Mouse (Mus musculus): Measurements from ENCODE around the gene Per2. TPM values are rescaled to one million over a fixed set of nuclear protein-coding genes. Genes with fewer than 3 reads are reported as not detected.

Gene Per2
- total and polyA plus RNA-seq, 3 experiments = 2.7 to 5.8 (median 4.7) TPM

- H3K4me1 ChIP-seq (ENCODE audit: control insufficient read depth in 1 of 2, insufficient read depth in 2 of 2) = peaks cover 9 to 25% of the 10 kb centered on the region in 2 experiments
- no peak for DNase-seq (ENCODE audit: extremely low read depth)
- TF ChIP-seq TCF12 (IDR thresholded peaks at IDR 0.05; ENCODE audit: low read depth, low read length) (no peak), USF2 (conservative IDR thresholded peaks at IDR 0.05; ENCODE audit: low read depth, low read length) (no peak), SMC3 (IDR thresholded peaks at IDR 0.05; ENCODE audit: low read depth, low read length) (no peak), ETS1 (conservative IDR thresholded peaks at IDR 0.05; ENCODE audit: low read depth, low read length) (no peak)
- no peaks in the 10 kb centered on the region for H3K9me3 ChIP-seq (replicated peaks; ENCODE audit: low read length)
- H3K27me3 ChIP-seq (replicated peaks) = no peaks in the 10 kb centered on the region
- in situ Hi-C loops (cut with MboI; ENCODE audit: low pct_ligation_motif_present, low pct_unique_long_range_greater_than_20kb, low sequenced_read_pairs) = no loop called here
- dilution Hi-C loops (cut with MboI; ENCODE audit: extremely low pct_ligation_motif_present, extremely low pct_unique_long_range_greater_than_20kb, low sequenced_read_pairs) = no loop called here
- no peaks in the 10 kb centered on the region for H3K79me2 ChIP-seq (replicated peaks; ENCODE audit: control insufficient read depth, extremely low read depth, insufficient read depth, poor library complexity, severe bottlenecking)
- peak overlapping the region; percentile 64 to 91 (median 71) for H3K4me3 ChIP-seq (replicated peaks in 1 of 3; ENCODE audit: low read depth in 2 of 3, low read length in 2 of 3, poor library complexity in 1 of 3)
- peaks cover 14 to 35% of the 10 kb centered on the region in 2 experiments for H3K36me3 ChIP-seq (replicated peaks in 1 of 2; ENCODE audit: control insufficient read depth in 1 of 2, insufficient read depth in 1 of 2, low read length in 1 of 2)
- H3K27ac ChIP-seq (ENCODE audit: insufficient read depth, low read depth) = peak overlapping the region; percentile 75
- H3K9ac ChIP-seq (ENCODE audit: insufficient read depth, low read depth) = peak overlapping the region; percentile 50; the same call in 1 of the 2 replicates
- H3K4me2 ChIP-seq (ENCODE audit: insufficient read depth, low read depth, poor library complexity, severe bottlenecking) = peak overlapping the region; percentile 68
Observed at GRCm38 (mm10) chr1:91413536-91413897, 45.6 kb downstream of the Per2 start.

GRCm38 (mm10) chr1:91413030-91413506 is 46.1 kb downstream of the Per2 start:
- peak; percentile 94 for DNase-seq (ENCODE audit: extremely low read depth)
- dilution Hi-C loops (cut with MboI; ENCODE audit: extremely low pct_ligation_motif_present, extremely low pct_unique_long_range_greater_than_20kb, low sequenced_read_pairs) = no loop called here
- peak overlapping the region; percentile 75 for H3K27ac ChIP-seq (ENCODE audit: insufficient read depth, low read depth)
- H3K9ac ChIP-seq (ENCODE audit: insufficient read depth, low read depth) = peak overlapping the region; percentile 80
- H3K79me2 ChIP-seq (replicated peaks; ENCODE audit: control insufficient read depth, extremely low read depth, insufficient read depth, poor library complexity, severe bottlenecking) = no peaks in the 10 kb centered on the region
- peak overlapping the region; percentile 68 for H3K4me2 ChIP-seq (ENCODE audit: insufficient read depth, low read depth, poor library complexity, severe bottlenecking)
- H3K27me3 ChIP-seq (replicated peaks) = no peaks in the 10 kb centered on the region
- H3K4me3 ChIP-seq (replicated peaks in 1 of 3; ENCODE audit: low read depth in 2 of 3, low read length in 2 of 3, poor library complexity in 1 of 3) = peak overlapping the region; percentile 74 to 94 (median 91)
- no peaks in the 10 kb centered on the region for H3K9me3 ChIP-seq (replicated peaks; ENCODE audit: low read length)
- peaks cover 9 to 25% of the 10 kb centered on the region in 2 experiments for H3K4me1 ChIP-seq (ENCODE audit: control insufficient read depth in 1 of 2, insufficient read depth in 2 of 2)
- peaks cover 12 to 31% of the 10 kb centered on the region in 2 experiments for H3K36me3 ChIP-seq (replicated peaks in 1 of 2; ENCODE audit: control insufficient read depth in 1 of 2, insufficient read depth in 1 of 2, low read length in 1 of 2)
- in situ Hi-C loops (cut with MboI; ENCODE audit: low pct_ligation_motif_present, low pct_unique_long_range_greater_than_20kb, low sequenced_read_pairs) = no loop called here
- TF ChIP-seq POLR2A (IDR thresholded peaks at IDR 0.05; ENCODE audit: low read depth, low read length) (peak; percentile 92), ZMIZ1 (IDR thresholded peaks at IDR 0.05; ENCODE audit: low read depth, low read length) (peak; percentile 89), RCOR1 (conservative IDR thresholded peaks at IDR 0.05; ENCODE audit: low read depth, low read length) (no peak), ELF1 (IDR thresholded peaks at IDR 0.05; ENCODE audit: low read depth, low read length) (peak; percentile 77), ZC3H11A (IDR thresholded peaks at IDR 0.05; ENCODE audit: low read depth, low read length) (no peak), CTCF (conservative IDR thresholded peaks at IDR 0.05 in 1 of 2, IDR thresholded peaks at IDR 0.05 in 1 of 2; ENCODE audit: low read depth in 2 of 2, low read length in 2 of 2) (no peak), MYC (IDR thresholded peaks at IDR 0.05; ENCODE audit: low read depth, low read length) (no peak), GABPA (IDR thresholded peaks at IDR 0.05; ENCODE audit: insufficient replicate concordance, low read depth, low read length) (no peak), SMC3 (IDR thresholded peaks at IDR 0.05; ENCODE audit: low read depth, low read length) (no peak), IRF4 (IDR thresholded peaks at IDR 0.05; ENCODE audit: low read depth, low read length) (no peak; the same call in 1 of the 2 replicates), KAT2A (IDR thresholded peaks at IDR 0.05; ENCODE audit: insufficient replicate concordance, low read length) (no peak), PAX5 (IDR thresholded peaks at IDR 0.05; ENCODE audit: low read length) (no peak), MEF2A (IDR thresholded peaks at IDR 0.05; ENCODE audit: borderline replicate concordance, low read depth, low read length) (no peak), MAFK (IDR thresholded peaks at IDR 0.05; ENCODE audit: insufficient replicate concordance, low read length) (no peak), BHLHE40 (IDR thresholded peaks at IDR 0.05; ENCODE audit: low read depth, low read length) (no peak), UBTF (IDR thresholded peaks at IDR 0.05; ENCODE audit: low read depth, low read length) (no peak), NELFE (IDR thresholded peaks at IDR 0.05; ENCODE audit: low read depth, low read length) (peak; percentile 91), TCF12 (IDR thresholded peaks at IDR 0.05; ENCODE audit: low read depth, low read length) (peak; percentile 84), CHD1 (IDR thresholded peaks at IDR 0.05; ENCODE audit: low read depth, low read length) (no peak), NRF1 (IDR thresholded peaks at IDR 0.05; ENCODE audit: low read depth, low read length) (no peak), USF2 (conservative IDR thresholded peaks at IDR 0.05; ENCODE audit: low read depth, low read length) (no peak), MAX (IDR thresholded peaks at IDR 0.05; ENCODE audit: low read length) (no peak), ZNF384 (IDR thresholded peaks at IDR 0.05; ENCODE audit: low read depth, low read length) (no peak), ETS1 (conservative IDR thresholded peaks at IDR 0.05; ENCODE audit: low read depth, low read length) (no peak; the same call in 1 of the 2 replicates), USF1 (IDR thresholded peaks at IDR 0.05; ENCODE audit: low read depth, low read length) (no peak), SIN3A (IDR thresholded peaks at IDR 0.05; ENCODE audit: low read length) (peak; percentile 86), POLR2AphosphoS2 (IDR thresholded peaks at IDR 0.05; ENCODE audit: low read depth, low read length) (peak; percentile 79), ZKSCAN1 (IDR thresholded peaks at IDR 0.05; ENCODE audit: borderline replicate concordance, low read depth, low read length) (no peak), CHD2 (IDR thresholded peaks at IDR 0.05; ENCODE audit: low read length) (no peak), MAZ (IDR thresholded peaks at IDR 0.05; ENCODE audit: low read depth, low read length) (no peak; the same call in 1 of the 2 replicates), HCFC1 (IDR thresholded peaks at IDR 0.05; ENCODE audit: low read depth, low read length) (no peak), JUND (conservative IDR thresholded peaks at IDR 0.05; ENCODE audit: low read depth, low read length) (no peak), RAD21 (IDR thresholded peaks at IDR 0.05; ENCODE audit: low read depth, low read length) (no peak)
